Mouse (Mus musculus) liver, postnatal 0 days (tissue): ENCODE measurements around the gene Trat1.

Experiments used
- CTCF ChIP-seq: sonication (generic); IDR thresholded peaks from 2 replicates; pipeline ENCODE4 v1.5.1; 2016; ENCODE audit warnings: antibody characterized with exemption, low read depth
- EP300 ChIP-seq: IDR thresholded peaks from 2 replicates; pipeline ENCODE4 v1.6.1; 2016; ENCODE audit warnings: antibody characterized with exemption, low read depth, mild to moderate bottlenecking

- TF ChIP-seq EP300, result no peak
- TF ChIP-seq CTCF, result no peak
Measured at GRCm38 (mm10) chr16:48701896-48702295, 69.9 kb downstream of the Trat1 start.
